Mouse (Mus musculus) layer of hippocampus, postnatal 10 days (tissue): ENCODE results near the gene Radil. TPM values are rescaled to one million over a fixed set of nuclear protein-coding genes. Genes with fewer than 3 reads are reported as not detected.

Source experiments
- DNase-seq, 2 experiments: peaks; one replicate each; pipeline ENCODE4 v3.0.0; 2021; ENCODE audit warnings: low spot score in 2 of 2
- long read RNA-seq: library from polyadenylated mRNA; stranded (forward); transcript quantifications from one replicate; pipeline ENCODE4 v2.0.0, GENCODE M21; 2023
- total RNA-seq, 2 experiments: library from RNA; stranded (reverse); gene quantifications; 2 replicates each; pipeline ENCODE4 v1.2.3; 2021

The Radil gene
- total RNA-seq, result 10 to 100 TPM; 13.9 to 15.7 TPM
- long read RNA-seq, partial matches to known transcripts, result 8 of 14 reads
- long read RNA-seq, other reads (novel, unspliced or antisense), result 2 of 14 reads

DNA sequence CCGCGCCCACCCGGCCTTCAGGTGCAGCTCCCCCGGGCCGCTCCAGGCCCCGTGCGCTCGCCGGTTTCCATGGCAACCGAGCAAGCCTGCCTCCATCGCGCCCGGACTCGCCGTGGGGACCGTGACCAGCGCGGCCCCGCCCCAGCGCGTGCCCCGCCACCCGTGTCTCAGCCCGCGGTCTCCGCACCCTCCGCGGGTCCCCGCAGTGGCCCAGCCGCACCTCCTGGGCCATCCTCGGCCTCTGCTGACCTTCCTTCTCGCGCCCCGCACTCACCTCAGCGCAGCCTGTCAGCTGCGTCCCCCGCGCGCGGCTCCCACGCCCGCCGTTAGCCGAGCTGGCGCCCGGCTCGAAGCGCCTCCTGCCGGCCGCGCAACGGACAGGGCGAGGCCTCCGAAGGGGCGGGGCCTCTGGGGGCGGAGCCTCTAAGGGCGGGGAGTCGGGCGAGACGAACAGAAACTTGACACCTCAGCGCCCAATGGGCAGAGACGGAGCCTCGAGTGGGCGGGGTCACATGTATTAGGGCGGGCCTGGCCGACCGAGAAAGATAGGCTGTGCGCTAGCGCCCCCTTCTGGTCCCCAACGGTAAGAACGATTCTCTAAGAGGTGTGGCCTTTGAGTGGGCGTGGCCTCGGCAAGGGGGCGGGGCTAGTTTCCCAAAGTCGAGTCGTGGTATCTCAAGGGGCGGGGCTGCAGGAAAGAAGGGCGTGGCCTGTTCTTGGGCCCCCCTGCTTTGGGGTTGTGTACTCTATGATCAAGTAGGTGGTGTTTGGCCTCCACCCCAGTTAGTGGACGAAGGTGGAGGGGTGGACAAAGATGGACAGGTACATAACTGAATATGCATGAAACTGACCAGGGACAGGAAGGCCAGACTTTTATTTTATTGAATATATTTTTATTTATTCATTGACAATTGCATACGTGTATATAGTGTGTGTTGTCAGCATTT, at the start of gene Radil:
TSS of gene Radil (minus strand) at position 393 of the 947 bp plus-strand sequence.
- DNase-seq, result peak; percentile 99

- no peak for DNase-seq
Measured at GRCm38 (mm10) chr5:142597648-142598390, 46.9 kb upstream of the Radil start.

GRCm38 (mm10) chr5:142596723-142597122, 45.8 kb upstream of the Radil start:
- no peak for DNase-seq

DNA sequence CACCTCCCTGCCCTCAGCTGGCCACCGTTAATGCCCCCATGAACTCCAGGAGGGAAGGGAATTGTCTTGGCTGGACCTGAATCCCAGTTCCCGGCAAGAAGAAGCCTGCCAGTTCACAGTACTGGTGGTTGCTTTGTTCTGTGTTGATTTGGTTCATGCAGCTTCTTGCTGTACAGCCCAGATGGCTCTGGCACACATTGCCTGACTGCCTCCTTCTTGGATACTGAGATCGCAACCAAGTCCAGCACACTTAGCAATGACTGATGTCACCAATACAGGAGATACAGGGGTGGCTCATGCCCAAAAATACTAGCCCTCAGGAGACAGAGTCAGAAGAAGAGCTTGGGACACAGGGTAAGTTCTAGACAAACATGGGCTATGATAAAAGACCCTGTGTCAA, 44.8 kb upstream of the Radil start:
- DNase-seq, result peak in 1 of 2 experiments; percentile 62

DNA sequence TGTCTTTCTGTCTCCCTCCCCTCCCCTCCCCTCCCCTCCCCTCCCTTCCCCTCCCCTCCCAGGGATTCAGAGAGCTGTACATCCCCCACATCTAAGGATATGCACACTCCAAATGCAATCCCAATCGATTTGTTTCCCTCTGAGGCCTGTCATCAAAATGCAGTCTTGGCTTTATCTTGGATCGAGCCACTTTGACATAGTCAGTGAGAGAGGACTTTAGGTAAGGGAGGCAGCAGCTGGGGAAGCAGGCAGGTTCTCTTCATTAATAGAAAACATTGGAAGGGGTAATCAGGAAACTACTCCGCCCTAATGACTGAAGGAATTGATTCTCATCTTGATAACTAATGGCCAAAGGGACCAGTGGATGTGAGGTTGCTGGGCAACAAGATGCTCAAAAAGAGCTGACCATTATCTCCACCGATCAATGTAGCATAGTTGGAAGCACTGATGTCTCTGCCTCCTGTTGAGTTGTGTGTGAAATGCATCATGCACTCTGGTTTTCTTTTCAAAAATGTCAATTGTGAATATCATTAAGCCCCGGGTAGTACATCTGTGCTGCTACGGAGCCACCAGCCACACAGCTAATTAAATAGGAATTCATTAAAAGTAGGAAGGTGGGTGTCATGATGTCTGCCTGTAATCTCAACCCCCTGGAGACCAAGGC, 40.2 kb upstream of the Radil start:
- DNase-seq, result no peak

DNA sequence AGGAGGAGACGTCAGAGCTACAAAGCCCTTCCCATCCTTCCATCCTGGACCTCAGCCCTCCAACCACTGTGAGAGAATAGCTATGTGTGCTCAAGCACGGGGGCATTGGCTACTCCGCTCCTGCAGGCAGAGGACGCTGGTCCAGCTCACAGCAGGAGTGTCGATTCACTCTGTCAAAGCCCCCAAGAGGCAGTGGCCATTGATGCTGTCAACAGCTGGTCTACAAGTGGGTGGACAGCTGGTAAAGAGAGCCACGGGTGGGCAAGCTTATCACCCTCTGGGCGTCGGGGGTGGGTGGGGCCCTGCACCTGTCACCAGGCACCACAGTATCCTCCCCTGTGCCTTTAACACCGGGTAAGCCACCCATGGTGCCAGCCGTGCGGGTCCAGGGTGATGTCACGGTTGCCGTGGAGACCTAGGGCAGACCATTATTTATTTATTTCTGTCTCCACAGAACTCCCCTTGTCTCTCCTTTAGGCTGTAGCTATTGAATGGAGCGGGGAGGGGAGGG, 32.8 kb upstream of the Radil start:
- DNase-seq, result peak; percentile 75 to 77

DNA sequence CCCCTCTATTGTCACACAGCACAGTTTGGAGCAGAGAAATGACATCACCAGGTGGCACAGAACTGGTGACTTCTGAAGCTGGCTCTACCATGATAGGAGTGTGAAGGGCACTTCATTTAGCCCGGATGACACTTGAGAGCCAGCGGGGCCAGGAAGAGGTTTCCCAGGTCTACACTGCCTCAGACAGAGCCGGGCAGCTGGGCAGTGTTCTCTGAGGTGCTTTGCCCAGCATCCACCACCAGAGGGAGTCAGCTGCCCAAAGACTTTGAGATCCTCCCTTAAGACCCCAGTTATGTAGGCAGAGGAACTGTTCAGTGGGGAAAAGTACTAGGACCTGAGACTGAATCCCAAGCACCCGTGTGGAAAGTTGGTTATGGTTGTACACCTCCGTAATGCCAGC, 30.6 kb upstream of the Radil start:
- peak; percentile 78 to 81 for DNase-seq

DNA sequence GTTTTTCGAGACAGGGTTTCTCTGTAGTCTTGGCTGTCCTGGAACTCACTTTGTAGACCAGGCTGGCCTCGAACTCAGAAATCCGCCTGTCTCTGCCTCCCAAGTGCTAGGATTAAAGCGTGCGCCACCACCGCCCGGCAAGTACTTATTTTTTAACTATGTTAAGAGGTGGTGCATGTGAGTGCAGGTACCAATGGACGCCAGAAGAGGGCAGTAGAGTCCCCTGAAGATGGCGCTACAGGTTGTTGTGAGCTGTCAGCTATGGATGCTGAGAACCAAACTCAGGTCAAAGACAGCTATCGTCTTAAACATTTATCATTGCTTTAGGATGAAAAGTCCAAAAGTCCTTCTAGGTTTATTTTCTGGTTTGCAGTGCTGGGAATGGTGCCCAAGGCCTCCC, 27.3 kb upstream of the Radil start:
- no peak for DNase-seq

GRCm38 (mm10) chr5:142576832-142577231, 25.9 kb upstream of the Radil start:
- DNase-seq, result no peak

- DNase-seq, result no peak
Measured at GRCm38 (mm10) chr5:142574323-142575057, 23.6 kb upstream of the Radil start.

GRCm38 (mm10) chr5:142564606-142565005, 13.7 kb upstream of the Radil start:
- DNase-seq, result no peak

DNA sequence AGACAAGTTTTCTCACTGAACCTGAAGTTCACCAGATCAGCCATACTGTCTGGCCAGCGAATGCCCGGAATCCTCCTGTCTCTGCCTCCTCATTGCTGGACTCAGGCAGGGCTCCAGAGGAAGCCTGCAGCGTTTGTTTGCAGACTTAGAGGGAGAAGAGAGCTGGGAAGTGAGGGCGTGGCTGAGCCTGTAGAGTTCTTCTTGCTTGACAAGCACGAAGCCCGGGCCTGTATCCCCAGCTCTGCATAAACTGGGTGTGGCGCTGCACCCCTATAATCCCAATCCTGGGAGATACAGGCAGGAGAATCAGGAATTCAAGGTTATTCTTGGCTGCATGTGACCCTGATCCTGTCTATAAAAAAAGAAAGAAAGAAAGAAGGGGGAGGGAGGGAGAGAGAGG, 9.4 kb upstream of the Radil start:
- no peak for DNase-seq

GRCm38 (mm10) chr5:142557397-142558067, 6.6 kb upstream of the Radil start:
- DNase-seq, result peak; percentile 94 to 95

GRCm38 (mm10) chr5:142556721-142557120, 5.8 kb upstream of the Radil start:
- DNase-seq, result no peak

- no peak for DNase-seq
Measured at GRCm38 (mm10) chr5:142555866-142556265, 5.0 kb upstream of the Radil start.

DNA sequence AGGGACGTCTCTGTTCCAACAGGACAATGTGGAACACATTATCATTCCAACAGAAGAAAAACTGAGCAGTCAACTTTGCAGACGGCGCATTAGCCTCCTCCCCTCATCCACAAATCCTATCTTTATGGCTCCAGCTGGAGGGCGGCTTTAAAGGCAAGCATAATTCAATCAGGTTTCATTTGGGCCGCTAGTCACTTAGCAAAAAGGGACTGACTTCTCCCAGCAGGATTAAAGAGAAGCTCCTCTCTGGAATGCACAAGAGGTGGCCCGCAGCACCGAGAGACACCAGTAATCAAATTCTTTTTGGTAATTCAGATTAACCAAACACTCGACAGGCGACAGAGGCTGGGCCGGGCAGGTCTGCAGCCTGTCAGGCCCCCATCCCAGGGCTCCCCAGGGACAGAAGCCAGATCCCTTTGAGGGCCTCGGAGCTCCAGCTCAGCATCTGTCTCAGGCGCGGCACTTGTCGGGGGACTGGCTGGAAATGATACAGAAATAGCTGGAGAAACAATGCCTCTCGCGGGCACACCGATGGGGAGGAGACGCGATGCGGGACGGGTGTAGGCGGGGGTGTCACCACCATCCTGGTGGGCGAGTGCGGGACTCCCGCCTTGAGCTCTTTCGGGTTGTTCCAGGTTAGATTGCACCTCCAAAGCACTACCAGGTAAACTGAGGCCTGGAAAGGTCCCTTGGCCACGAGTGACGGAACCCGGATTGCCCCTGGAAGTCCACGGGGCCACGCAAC, 765 bp downstream of the Radil start:
- peak; percentile 47 to 49 for DNase-seq

GRCm38 (mm10) chr5:142549441-142549840, 1.5 kb downstream of the Radil start:
- no peak for DNase-seq

GRCm38 (mm10) chr5:142547066-142547465, 3.8 kb downstream of the Radil start:
- DNase-seq, result no peak

GRCm38 (mm10) chr5:142546344-142546743, 4.6 kb downstream of the Radil start:
- DNase-seq, result no peak
